Mouse (Mus musculus): ENCODE data around the gene Hoxd3. TPM values are rescaled to one million over a fixed set of nuclear protein-coding genes. Genes with fewer than 3 reads are reported as not detected.

Gene Hoxd3
- total RNA-seq, 2 experiments from 2014 or later = not detected

DNA sequence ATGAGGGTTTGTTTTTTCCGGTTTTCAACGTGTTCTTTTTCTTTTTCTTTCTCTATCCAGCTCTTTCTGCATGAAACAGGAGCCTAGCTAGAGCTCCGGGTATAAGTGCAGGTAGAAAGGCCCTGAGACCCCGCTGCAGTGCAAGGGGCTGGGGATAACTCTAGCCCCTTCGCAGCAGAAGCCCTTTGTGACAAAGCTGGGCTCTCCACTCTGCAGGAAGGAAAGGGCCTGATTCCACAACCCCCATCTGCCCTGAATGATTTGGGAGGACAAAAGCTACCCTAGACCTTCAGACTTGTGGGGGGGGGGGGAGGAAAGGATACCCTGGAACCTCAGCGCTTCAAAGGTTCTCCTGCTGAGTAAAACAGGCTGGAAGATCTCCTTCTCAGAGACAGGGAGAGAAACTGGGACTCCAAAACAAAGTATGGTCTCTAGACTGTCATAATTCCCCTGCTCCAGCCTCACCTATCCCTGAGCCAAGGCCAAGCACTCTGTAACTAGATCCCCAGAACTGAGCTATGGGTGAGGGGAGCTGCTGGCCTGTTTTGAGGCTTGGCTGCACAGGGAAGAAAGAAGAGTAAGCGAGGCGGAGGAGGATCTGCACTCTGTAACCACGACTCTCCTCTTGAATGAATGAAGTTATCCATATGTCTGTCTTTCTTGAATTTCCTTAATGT is 35.2 kb upstream of the Hoxd3 start:
- intact Hi-C loops (cut with DNase I) = no loop called here
- DNase-seq (ENCODE audit: low spot score in 2 of 2) = no peak

DNA sequence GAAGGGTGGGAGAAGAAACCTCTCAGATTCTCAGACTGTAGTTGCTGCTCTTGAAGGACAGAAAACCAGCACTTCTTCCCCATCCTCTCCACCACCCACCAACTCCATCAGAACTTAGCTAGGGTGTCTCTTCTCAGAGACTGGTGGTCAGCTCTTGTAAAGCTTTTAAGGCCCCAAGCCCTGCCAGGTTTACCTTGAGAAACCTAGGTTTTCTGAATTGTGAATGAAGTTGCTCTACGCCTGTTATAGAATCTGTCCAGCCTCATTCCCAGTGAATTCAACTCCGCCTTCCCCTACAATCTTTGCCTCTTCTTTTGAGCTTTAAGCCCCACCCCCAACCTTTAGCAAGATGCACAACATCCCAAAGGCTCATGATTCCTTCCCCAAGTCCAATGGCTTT is 34.6 kb upstream of the Hoxd3 start:
- intact Hi-C loops (cut with DNase I) = no loop called here
- DNase-seq (ENCODE audit: low spot score in 2 of 2) = no peak

- DNase-seq (ENCODE audit: low spot score in 2 of 2) = no peak
- intact Hi-C loops (cut with DNase I) = no loop called here
Observed at GRCm38 (mm10) chr2:74678891-74679595, 32.7 kb upstream of the Hoxd3 start, which contains the start of gene Hoxd11. TSS of gene Hoxd11 (plus strand) at chr2:74679557.

DNA sequence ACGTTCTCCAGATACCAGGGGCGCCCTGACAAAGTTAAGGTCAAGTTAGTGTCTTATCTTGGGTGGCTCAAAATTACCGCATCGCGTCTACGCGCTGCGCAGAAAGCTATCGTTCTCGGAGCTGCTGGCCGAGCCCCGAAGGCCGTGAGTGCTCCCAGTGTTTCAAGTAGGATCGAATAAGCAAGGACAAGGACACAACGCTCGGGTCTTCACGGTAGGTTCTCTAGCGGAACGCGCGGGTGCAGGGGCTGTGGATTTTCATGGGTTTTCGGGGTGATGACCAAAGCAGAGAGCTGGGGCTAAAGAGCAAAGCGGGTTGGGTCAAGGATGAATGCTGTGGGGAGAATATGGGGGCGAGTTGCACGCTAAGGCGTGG is 32.1 kb upstream of the Hoxd3 start:
- DNase-seq (ENCODE audit: low spot score in 2 of 2) = no peak

DNA sequence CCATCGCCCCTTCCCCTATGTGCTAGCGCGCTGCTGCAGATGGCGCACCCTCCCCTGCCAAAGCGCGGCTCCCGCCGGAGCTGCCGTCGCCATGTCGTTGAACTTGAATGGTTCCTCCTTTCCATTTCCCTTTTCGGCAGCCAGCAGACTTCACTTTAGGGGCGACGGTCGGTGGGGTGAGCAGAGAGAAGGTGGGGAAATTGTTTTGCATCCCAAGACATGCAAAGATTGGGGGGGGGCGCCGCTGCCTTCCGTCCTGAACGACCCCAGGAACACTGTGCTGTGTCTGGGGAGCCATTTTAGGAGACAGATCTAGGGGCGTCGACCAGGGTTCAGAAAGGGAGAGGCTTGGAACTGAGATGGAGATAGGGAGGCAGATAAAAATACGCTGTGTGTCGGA is 31.7 kb upstream of the Hoxd3 start:
- DNase-seq (ENCODE audit: low spot score in 2 of 2) = no peak
- intact Hi-C loops (cut with DNase I) = no loop called here

More for the DNA sequence above, 32.1 kb upstream of the Hoxd3 start:
- intact Hi-C loops (cut with DNase I) = no loop called here

DNA sequence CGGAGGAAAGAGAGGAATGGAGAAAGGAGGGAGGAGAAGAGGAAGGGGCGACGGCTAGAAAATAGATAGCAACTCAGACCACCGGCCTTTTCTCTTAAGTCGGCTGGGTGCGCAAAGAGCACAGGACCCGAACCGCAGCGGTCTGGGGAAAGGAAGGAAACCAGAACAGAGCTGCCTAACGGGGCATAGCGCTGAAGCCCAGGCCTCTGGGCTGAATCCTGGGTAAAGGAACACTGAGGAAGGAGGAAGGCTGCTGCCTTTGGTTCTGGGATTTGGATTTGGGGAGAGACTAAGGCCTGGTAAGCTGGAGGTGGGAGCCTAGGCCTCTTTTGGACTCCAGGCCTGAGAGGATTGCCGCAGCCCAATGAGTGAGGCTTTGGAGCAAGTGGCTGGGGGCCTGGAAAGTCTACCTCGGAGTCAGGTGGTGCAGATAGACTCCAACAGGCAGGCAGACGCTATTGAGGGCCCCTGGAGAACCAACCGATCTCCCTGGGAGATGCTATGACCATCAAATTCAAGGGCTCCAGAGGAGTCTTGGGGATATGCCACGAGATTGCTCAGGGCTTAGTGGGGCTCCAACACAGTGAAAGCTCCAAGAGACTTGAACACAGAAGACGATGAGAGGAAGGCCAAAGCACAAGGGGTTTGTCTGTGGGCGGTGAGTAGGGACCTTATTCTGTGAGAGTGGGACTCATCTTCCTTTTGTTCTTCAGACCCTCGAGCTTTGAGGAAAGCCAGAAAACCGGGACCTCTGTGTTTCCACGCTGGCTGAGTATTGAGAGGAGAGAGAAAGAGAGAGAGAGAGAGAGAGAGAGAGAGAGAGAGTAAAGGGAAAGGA is 30.9 kb upstream of the Hoxd3 start:
- DNase-seq (ENCODE audit: low spot score in 2 of 2) = no peak
- intact Hi-C loops (cut with DNase I) = no loop called here

GRCm38 (mm10) chr2:74681594-74682531 is 29.9 kb upstream of the Hoxd3 start:
- DNase-seq (ENCODE audit: low spot score in 2 of 2) = no peak
- intact Hi-C loops (cut with DNase I) = no loop called here

DNA sequence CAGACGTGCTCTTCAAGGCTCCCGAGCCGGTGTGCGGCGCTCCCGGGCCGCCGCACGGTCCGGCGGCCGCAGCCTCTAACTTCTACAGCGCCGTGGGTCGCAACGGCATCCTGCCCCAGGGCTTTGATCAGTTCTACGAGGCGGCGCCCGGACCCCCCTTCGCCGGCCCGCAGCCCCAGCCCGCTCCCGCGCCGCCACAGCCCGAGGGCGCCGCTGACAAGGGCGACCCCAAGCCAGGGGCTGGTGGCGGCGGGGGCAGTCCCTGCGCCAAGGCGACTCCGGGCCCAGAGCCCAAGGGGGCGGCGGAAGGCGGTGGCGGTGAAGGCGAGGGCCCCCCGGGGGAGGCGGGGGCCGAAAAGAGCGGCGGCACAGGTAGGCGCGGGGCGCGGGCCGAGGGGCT is 28.9 kb upstream of the Hoxd3 start:
- intact Hi-C loops (cut with DNase I) = no loop called here
- DNase-seq (ENCODE audit: low spot score in 2 of 2) = no peak

- intact Hi-C loops (cut with DNase I) = no loop called here
- DNase-seq (ENCODE audit: low spot score in 2 of 2) = no peak
Observed at GRCm38 (mm10) chr2:74683471-74683951, 28.2 kb upstream of the Hoxd3 start.

- DNase-seq (ENCODE audit: low spot score in 2 of 2) = no peak
- intact Hi-C loops (cut with DNase I) = no loop called here
Observed at GRCm38 (mm10) chr2:74684106-74684505, 27.6 kb upstream of the Hoxd3 start.

- DNase-seq (ENCODE audit: low spot score in 2 of 2) = no peak
- intact Hi-C loops (cut with DNase I) = no loop called here
Observed at GRCm38 (mm10) chr2:74685059-74685603, 26.6 kb upstream of the Hoxd3 start.

- peak; percentile 50 to 58 for DNase-seq (ENCODE audit: low spot score in 2 of 2)
- intact Hi-C loops (cut with DNase I) = no loop called here
Observed at GRCm38 (mm10) chr2:74686301-74686987, 25.3 kb upstream of the Hoxd3 start.

DNA sequence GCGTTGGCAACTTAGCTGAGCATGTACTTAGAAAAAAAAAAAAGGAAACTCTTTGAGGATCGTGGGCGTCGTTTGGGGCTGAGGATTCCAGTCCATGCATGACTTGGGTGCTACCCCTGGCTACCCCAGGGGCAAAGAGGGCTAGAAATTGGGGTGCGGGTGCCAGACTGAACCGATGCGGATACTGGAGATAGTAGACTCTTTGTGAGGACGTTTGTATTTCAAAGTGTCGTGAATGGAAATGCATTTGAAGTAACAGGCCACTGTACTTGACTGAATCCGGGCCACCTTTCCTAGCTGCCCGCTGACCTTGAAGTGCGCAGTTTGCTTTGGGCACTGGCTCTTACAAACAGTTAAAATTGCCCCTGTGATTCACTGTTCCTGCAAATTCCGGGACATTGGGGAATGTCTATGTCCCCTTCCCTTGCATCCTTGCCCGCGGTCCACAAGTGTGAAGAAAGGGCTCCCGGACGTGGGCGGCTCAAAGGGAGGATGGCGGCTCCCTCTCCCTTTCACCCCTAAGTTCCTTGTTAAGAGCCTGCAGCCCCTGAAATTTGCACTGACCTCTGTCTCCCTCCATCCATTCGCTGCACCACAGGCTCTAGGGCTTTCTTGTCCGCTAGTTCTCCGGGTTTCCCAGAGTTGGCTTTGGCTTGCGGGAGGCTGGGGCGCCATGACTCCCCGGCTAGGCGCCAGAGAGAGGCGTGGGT is 24.6 kb upstream of the Hoxd3 start:
- no peak for DNase-seq (ENCODE audit: low spot score in 2 of 2)
- intact Hi-C loops (cut with DNase I) = no loop called here

GRCm38 (mm10) chr2:74687698-74688555 is 23.8 kb upstream of the Hoxd3 start:
- DNase-seq (ENCODE audit: low spot score in 2 of 2) = no peak
- intact Hi-C loops (cut with DNase I) = no loop called here

- DNase-seq (ENCODE audit: low spot score in 2 of 2) = no peak
- intact Hi-C loops (cut with DNase I) = no loop called here
Observed at GRCm38 (mm10) chr2:74688795-74689573, 22.7 kb upstream of the Hoxd3 start.

Measured in left cerebral cortex, postnatal 25 days (tissue).